Mouse (Mus musculus): ENCODE measurements around the gene Krtap13. TPM values are rescaled to one million over a fixed set of nuclear protein-coding genes. Genes with fewer than 3 reads are reported as not detected.

The Krtap13 gene
- total and polyA plus RNA-seq, 3 experiments = not detected

DNA sequence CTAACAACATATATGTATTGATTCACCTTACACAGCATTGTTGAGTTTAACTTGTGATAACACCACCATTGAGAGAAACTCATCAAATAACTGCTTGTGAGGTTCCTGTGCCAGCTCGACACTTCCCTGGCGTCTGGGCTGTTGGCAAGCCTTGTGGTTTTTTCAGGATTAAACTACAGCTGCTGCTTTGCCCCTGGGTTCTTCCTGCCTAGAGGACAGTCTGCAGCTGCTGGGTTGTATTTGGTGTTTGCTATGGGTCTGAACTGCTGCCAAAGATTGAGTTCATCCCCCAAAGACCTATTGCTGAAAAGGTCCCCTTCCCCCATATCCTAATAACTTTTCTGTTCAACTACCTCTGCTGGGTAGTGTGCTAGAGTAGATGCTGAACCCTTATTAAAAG is 16.0 kb downstream of the Krtap13 start:
- Histone ChIP-seq H3K4me3 (ENCODE audit: control insufficient read depth in 1 of 2, insufficient read depth in 1 of 2, low read depth in 2 of 2, low read length in 2 of 2) (no peak overlapping the region), H3K4me1 (ENCODE audit: control insufficient read depth in 1 of 2, insufficient read depth in 2 of 2, low read length in 2 of 2) (no peaks in the 10 kb centered on the region), H3K36me3 (ENCODE audit: control insufficient read depth in 1 of 2, insufficient read depth in 2 of 2, low read length in 2 of 2) (no peaks in the 10 kb centered on the region), H3K27ac (ENCODE audit: control insufficient read depth, low read depth, low read length) (no peak overlapping the region), H3K9me3 (replicated peaks; ENCODE audit: insufficient read depth, low read length) (no peaks in the 10 kb centered on the region), H3K27me3 (ENCODE audit: control insufficient read depth in 1 of 2, insufficient read depth in 2 of 2, low read length in 2 of 2) (no peaks in the 10 kb centered on the region), H3K9ac (ENCODE audit: control insufficient read depth, low read depth, low read length, poor library complexity, severe bottlenecking) (no peak overlapping the region), H3K79me2 (ENCODE audit: control insufficient read depth, insufficient read depth, low read length, poor library complexity) (no peaks in the 10 kb centered on the region)
- no peak for DNase-seq (ENCODE audit: low read depth, low spot score)
- TF ChIP-seq TBP (IDR thresholded peaks at IDR 0.05; ENCODE audit: low read depth, low read length) (no peak), POLR2A (IDR thresholded peaks at IDR 0.05; ENCODE audit: control insufficient read depth in 1 of 2, insufficient read depth in 1 of 2, low read depth in 1 of 2, low read length in 2 of 2, poor library complexity in 1 of 2) (no peak), BHLHE40 (IDR thresholded peaks at IDR 0.05; ENCODE audit: borderline replicate concordance, low read depth, low read length) (no peak)

DNA sequence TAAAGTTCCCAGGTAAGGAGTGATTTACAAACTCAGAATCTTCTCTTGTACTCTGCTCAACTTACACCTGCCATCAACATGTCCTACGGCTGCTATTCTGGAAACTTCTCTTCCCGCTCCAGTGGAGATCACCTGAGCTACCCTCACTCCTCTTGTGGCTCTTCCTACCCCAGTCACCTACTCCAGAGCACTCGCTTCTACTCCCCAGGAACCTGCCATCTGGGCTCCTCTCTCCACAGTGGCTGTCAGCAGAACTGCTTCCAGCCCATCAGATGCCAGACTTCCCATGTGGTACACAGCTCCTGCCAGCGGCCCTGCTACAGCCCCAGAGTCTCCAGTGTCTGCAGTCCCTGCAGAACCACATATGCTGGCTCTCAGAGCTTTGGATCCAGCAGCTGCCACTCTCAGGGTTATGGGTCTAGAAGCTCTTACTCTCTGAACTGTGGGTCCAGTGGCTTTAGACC is 22.6 kb downstream of the Krtap13 start, which contains the start of gene Krtap13-1:
TSS of gene Krtap13-1 (plus strand) at position 51 of the 464 bp plus-strand sequence.
- Histone ChIP-seq H3K4me3 (ENCODE audit: control insufficient read depth in 1 of 2, insufficient read depth in 1 of 2, low read depth in 2 of 2, low read length in 2 of 2) (no peak within 1 kb of the TSS), H3K4me1 (ENCODE audit: control insufficient read depth in 1 of 2, insufficient read depth in 2 of 2, low read length in 2 of 2) (no peaks in the 10 kb centered on the region), H3K27me3 (ENCODE audit: control insufficient read depth in 1 of 2, insufficient read depth in 2 of 2, low read length in 2 of 2) (no peaks in the 10 kb centered on the region), H3K9me3 (replicated peaks; ENCODE audit: insufficient read depth, low read length) (no peaks in the 10 kb centered on the region), H3K9ac (ENCODE audit: control insufficient read depth, low read depth, low read length, poor library complexity, severe bottlenecking) (no peak within 1 kb of the TSS), H3K79me2 (ENCODE audit: control insufficient read depth, insufficient read depth, low read length, poor library complexity) (no peaks in the 10 kb centered on the region), H3K36me3 (ENCODE audit: control insufficient read depth in 1 of 2, insufficient read depth in 2 of 2, low read length in 2 of 2) (no peaks in the 10 kb centered on the region), H3K27ac (ENCODE audit: control insufficient read depth, low read depth, low read length) (no peak within 1 kb of the TSS)
- TF ChIP-seq HCFC1 (IDR thresholded peaks at IDR 0.05; ENCODE audit: low read depth, low read length) (no peak), POLR2AphosphoS5 (IDR thresholded peaks at IDR 0.05; ENCODE audit: borderline replicate concordance, low read depth, low read length) (no peak), UBTF (IDR thresholded peaks at IDR 0.05; ENCODE audit: borderline replicate concordance, insufficient read depth, low read depth, low read length) (no peak), GATA1 (IDR thresholded peaks at IDR 0.05; ENCODE audit: low read depth, low read length) (no peak), MYC (IDR thresholded peaks at IDR 0.05; ENCODE audit: low read depth, low read length) (no peak), USF1 (IDR thresholded peaks at IDR 0.05; ENCODE audit: low read depth, low read length) (no peak), ZC3H11A (IDR thresholded peaks at IDR 0.05; ENCODE audit: low read depth, low read length) (no peak), MYB (IDR thresholded peaks at IDR 0.05; ENCODE audit: low read depth, low read length) (no peak), USF2 (IDR thresholded peaks at IDR 0.05; ENCODE audit: borderline replicate concordance in 1 of 2, insufficient read depth in 1 of 2, low read depth in 1 of 2, low read length in 2 of 2) (no peak), ZNF384 (IDR thresholded peaks at IDR 0.05; ENCODE audit: low read depth, low read length) (no peak), CTCF (IDR thresholded peaks at IDR 0.05 in 2 of 3, conservative IDR thresholded peaks at IDR 0.05 in 1 of 3; ENCODE audit: control insufficient read depth in 1 of 3, insufficient read depth in 1 of 3, low read depth in 2 of 3, low read length in 3 of 3, poor library complexity in 1 of 3, severe bottlenecking in 1 of 3) (no peak)
- DNase-seq (ENCODE audit: low read depth, low spot score) = no peak

DNA sequence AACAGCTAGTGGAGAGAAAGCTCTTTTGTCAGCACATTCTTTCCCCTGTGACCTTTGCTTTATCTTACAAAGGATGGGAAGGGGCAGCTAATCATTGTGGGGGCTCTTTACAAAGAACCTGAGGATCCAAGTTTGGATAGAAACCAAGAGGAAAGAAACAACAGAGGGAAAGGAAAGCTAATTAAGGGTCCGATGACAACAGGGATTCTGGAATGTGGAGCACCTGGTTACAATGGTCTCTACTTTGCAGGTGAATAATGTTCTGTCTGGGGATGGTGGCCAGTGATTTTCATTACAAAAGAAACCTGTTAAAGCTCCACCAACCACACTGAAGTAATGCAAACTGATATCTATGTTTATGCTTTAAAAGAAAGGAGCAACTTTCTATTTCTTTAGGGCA is 31.4 kb downstream of the Krtap13 start:
- H3K4me1 ChIP-seq (ENCODE audit: control insufficient read depth in 1 of 2, insufficient read depth in 2 of 2, low read length in 2 of 2) = no peaks in the 10 kb centered on the region
- H3K9ac ChIP-seq (ENCODE audit: control insufficient read depth, low read depth, low read length, poor library complexity, severe bottlenecking) = no peak overlapping the region
- no peaks in the 10 kb centered on the region for H3K79me2 ChIP-seq (ENCODE audit: control insufficient read depth, insufficient read depth, low read length, poor library complexity)
- no peaks in the 10 kb centered on the region for H3K36me3 ChIP-seq (ENCODE audit: control insufficient read depth in 1 of 2, insufficient read depth in 2 of 2, low read length in 2 of 2)
- no peaks in the 10 kb centered on the region for H3K27me3 ChIP-seq (ENCODE audit: control insufficient read depth in 1 of 2, insufficient read depth in 2 of 2, low read length in 2 of 2)
- TF ChIP-seq POLR2AphosphoS5 (IDR thresholded peaks at IDR 0.05; ENCODE audit: borderline replicate concordance, low read depth, low read length) (no peak), ZNF384 (IDR thresholded peaks at IDR 0.05; ENCODE audit: low read depth, low read length) (no peak), EP300 (IDR thresholded peaks at IDR 0.05; ENCODE audit: low read depth in 1 of 2, low read length in 2 of 2) (no peak), ETS1 (IDR thresholded peaks at IDR 0.05; ENCODE audit: low read depth, low read length) (no peak), SIN3A (IDR thresholded peaks at IDR 0.05; ENCODE audit: low read length) (no peak), MAX (IDR thresholded peaks at IDR 0.05; ENCODE audit: low read length) (no peak), ZC3H11A (IDR thresholded peaks at IDR 0.05; ENCODE audit: low read depth, low read length) (no peak), NRF1 (IDR thresholded peaks at IDR 0.05; ENCODE audit: insufficient read depth, low read depth, low read length, poor library complexity, severe bottlenecking) (no peak), RCOR1 (IDR thresholded peaks at IDR 0.05; ENCODE audit: low read depth, low read length) (no peak), TBP (IDR thresholded peaks at IDR 0.05; ENCODE audit: low read depth, low read length) (no peak)
- H3K27ac ChIP-seq (ENCODE audit: control insufficient read depth, low read depth, low read length) = no peak overlapping the region
- DNase-seq (ENCODE audit: low read depth, low spot score) = no peak
- no peaks in the 10 kb centered on the region for H3K9me3 ChIP-seq (replicated peaks; ENCODE audit: insufficient read depth, low read length)
- H3K4me3 ChIP-seq (ENCODE audit: control insufficient read depth in 1 of 2, insufficient read depth in 1 of 2, low read depth in 2 of 2, low read length in 2 of 2) = no peak overlapping the region

All from MEL (cell line).